Mouse (Mus musculus) cerebellum, adult 11-12 months (tissue): Measurements from ENCODE around the gene Nab1.
"Not testable (repeated sequence)": the region's sequence is repeated elsewhere in the genome, so short reads cannot be mapped to it uniquely, and the experiment has no call there.

Experiments
- DNase-seq: peaks from one replicate; pipeline ENCODE4 v3.0.0; 2022

The Nab1 gene

GRCm38 (mm10) chr1:52500314-52500981 lies at the start of gene Nab1:
Gene Nab1, minus strand, starts transcription at chr1:52500679.
- DNase-seq: peak; percentile 90

DNA sequence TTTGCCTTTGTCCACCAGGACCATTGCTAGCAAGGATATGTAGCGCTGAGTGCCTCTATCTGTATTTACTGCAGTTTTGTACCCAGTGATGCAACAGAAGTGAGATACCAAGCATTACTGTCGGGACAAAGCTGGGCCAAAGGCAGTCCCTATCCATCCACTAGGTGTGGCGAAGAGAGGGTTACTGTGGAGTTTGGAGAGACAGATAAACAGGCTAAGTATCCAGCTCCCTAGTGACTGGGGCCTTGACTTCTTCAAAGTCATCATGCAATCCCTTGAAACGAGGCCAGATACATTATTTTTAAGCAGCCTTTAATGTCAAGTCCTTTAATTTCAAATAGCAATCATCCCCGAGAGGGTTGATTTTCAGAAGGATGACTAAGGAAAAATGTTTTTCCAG lies 47.0 kb upstream of the Nab1 start:
- no peak for DNase-seq

DNA sequence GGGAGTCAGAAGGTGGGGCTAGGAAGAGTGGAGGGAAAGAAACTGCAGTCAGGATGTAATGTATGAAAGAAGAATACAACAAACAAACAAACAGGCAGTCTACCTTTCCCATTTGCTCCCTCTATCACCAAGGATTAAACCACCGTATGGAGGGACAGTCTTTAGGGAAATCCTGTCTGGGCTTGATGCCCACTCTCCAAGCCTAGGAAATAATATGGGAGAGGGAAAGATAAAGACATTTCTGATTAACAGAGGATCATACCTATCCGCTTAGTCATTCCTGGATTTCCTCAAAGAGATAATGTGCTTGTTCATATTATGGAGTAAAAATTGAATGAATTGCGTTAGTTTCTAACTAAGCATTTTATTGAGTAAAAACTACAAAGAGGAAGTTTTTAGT lies 46.3 kb upstream of the Nab1 start:
- DNase-seq: no peak

DNA sequence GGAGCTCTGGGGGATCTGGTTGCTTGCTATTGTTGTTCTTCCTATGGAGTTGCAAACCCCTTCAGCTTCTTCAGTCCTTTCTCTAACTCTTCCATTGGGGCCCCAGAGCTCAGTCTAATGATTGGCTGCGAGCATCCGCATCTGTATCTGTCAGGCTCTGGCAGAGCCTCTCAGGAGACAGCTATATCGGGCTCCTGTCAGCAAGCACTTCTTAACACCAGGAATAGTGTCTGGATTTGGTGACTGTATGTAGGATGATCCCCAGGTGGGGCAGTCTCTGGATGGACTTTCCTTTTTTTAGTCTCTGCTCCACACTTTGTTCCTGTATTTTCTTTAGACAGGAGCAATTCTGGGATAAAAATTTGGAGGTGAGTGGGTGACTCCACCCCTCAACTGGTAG lies 39.6 kb upstream of the Nab1 start:
- not testable (repeated sequence) for DNase-seq

- DNase-seq: no peak
Observed at GRCm38 (mm10) chr1:52529933-52530332, 29.5 kb upstream of the Nab1 start.

- no peak for DNase-seq
Observed at GRCm38 (mm10) chr1:52527656-52528055, 27.2 kb upstream of the Nab1 start.

DNA sequence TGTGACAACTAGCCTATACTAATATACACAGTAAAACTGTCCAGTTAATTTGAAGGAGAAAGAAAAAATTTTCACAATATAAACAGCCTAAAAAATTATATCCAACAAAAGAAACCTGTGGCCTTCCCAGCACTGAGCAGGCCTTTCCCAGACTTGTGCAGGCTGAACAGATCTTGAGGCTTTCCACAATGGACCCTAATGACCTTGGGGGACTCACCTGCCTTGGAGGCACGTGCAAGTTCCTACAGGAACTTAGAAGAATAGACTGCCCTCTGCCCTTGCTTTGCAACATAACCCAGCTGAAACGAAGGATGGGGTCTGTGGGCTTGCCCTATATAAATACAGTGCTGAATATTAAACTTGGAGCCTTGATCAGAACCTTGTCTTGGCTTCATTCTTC lies 26.8 kb upstream of the Nab1 start:
- DNase-seq: no peak

GRCm38 (mm10) chr1:52524663-52525062 lies 24.2 kb upstream of the Nab1 start:
- DNase-seq: no peak

- no peak for DNase-seq
Observed at GRCm38 (mm10) chr1:52524150-52524549, 23.7 kb upstream of the Nab1 start.

DNA sequence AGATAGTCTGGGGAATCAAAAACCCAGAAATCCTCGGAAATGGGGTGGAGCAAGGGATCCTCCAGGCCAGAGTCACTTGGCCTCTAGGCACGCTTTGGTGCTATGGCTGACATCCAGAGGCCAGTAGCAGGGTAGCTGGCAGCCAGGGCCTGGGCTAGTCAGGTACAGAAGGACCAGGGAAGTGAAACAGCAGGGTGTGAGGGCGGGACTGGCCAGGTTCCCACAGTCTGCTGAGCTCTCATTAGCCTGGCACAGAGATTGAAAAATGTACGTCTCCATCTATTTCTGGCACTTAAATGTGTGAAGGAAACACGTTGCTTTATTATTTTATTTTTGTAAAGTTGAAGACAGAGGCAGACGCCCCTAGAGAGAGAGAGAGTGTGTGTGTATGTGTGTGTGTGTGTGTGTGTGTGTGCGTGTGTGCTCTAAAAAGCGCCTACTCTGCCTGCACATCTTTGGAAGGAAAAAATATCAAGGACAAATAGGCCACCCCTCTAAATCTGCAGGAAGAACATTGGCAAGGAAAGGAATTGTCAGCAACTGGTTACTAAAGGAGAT lies 21.0 kb upstream of the Nab1 start:
- peak; percentile 95 for DNase-seq

GRCm38 (mm10) chr1:52520131-52520530 lies 19.7 kb upstream of the Nab1 start:
- no peak for DNase-seq

- DNase-seq: no peak
Observed at GRCm38 (mm10) chr1:52515249-52515648, 14.8 kb upstream of the Nab1 start.

- no peak for DNase-seq
Observed at GRCm38 (mm10) chr1:52511788-52512425, 11.4 kb upstream of the Nab1 start.

DNA sequence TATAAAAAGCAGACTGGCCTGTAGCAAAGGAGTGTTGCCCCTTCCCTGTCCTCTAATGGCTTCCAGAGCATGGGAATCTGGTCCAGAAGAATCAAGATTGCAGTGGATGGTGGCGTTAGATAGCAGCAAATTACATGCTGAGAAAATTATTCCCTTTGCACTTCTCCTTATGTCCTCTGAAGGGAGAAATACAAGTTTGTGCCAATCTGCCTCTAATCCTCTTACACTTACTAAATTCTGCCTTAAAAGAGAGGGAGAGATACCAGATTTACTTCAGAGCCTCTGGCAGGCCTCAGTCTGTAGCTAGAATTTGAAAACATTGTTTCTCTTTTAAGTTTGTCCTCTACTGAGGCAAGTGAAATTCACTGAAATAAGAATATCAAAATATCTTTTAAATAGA lies 5.7 kb upstream of the Nab1 start:
- no peak for DNase-seq

DNA sequence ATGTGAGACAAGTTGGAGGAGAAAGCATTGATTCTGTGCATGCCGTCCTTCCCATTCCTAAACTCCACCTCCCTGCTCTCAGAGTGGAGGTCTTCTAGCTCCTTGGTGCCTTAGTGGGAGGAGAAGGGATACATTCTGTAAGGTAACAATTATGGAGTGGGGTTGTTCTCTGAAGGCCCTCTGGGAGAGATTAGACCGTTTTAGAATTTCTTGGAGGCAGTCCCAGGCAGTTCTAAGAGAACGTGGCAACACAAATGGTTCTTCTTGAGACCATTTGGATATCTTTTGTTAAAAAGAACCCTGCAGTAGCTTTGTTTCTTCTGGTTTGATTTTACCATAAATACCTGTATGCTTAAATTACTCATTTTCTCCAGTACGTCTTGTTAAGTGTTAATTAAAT lies 1.8 kb upstream of the Nab1 start:
- DNase-seq: no peak

- DNase-seq: peak; percentile 78
Observed at GRCm38 (mm10) chr1:52501688-52502133, 1.2 kb upstream of the Nab1 start.

DNA sequence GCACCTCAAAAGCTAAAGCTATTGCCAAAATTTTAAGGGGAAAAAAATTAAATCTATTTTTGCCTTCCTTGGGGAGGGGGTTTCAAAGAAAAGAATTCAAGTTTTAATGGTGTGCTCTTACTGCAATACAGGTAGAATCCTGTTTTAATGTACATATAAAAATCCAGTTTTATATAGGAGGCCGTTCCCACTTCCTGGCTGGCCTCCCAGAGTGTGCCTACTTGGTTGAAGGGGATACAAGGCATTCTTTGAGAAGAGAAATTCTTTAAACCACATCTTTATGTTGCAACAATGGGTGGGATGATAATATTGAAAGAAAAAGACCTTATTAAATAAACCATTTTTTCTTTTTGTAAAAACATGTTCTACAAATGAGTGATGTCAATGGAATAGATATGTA lies 611 bp upstream of the Nab1 start:
- DNase-seq: peak; percentile 46

GRCm38 (mm10) chr1:52499601-52500313 lies 722 bp downstream of the Nab1 start:
- DNase-seq: peak; percentile 75

- no peak for DNase-seq
Observed at GRCm38 (mm10) chr1:52498786-52499450, 1.6 kb downstream of the Nab1 start.

GRCm38 (mm10) chr1:52489538-52490181 lies 10.8 kb downstream of the Nab1 start:
- no peak for DNase-seq

- DNase-seq: no peak
Observed at GRCm38 (mm10) chr1:52484980-52485379, 15.5 kb downstream of the Nab1 start.

GRCm38 (mm10) chr1:52474291-52474690 lies 26.2 kb downstream of the Nab1 start:
- DNase-seq: no peak
